Mouse (Mus musculus) embryonic facial prominence, embryonic 11.5 days (tissue): ENCODE data around the gene Pbp2. TPM values are rescaled to one million over a fixed set of nuclear protein-coding genes. Genes with fewer than 3 reads are reported as not detected.

Experiments
- ATAC-seq: fragments of 200-750 bp; cut with Nextera tagmentation; replicated peaks from 2 replicates; pipeline ENCODE4 v1.8.0; 2017; ENCODE audit warnings: low read depth; ENCODE audit not compliant: insufficient number of reproducible peaks, low FRiP score, low TSS enrichment
- DNase-seq: peaks from one replicate; pipeline ENCODE4 v3.0.0-alpha.2; 2015; ENCODE audit warnings: low spot score
- H3K27ac ChIP-seq: fragments of 300-500 bp; sonication (generic); replicated peaks from 2 replicates; pipeline ENCODE4 v1.5.1; 2014; ENCODE audit warnings: mild to moderate bottlenecking, low read depth, low read length, control low read depth
- H3K27me3 ChIP-seq: fragments of 300-500 bp; sonication (generic); 2 replicates; pipeline ENCODE4 v1.6.1; 2014; ENCODE audit warnings: mild to moderate bottlenecking, low read length, moderate library complexity, mixed read lengths; ENCODE audit not compliant: control insufficient read depth, insufficient read depth
- H3K36me3 ChIP-seq: fragments of 300-500 bp; sonication (generic); replicated peaks from 2 replicates; pipeline ENCODE4 v1.6.1; 2014; ENCODE audit warnings: low read depth, mild to moderate bottlenecking, low read length, moderate library complexity, mixed read lengths; ENCODE audit not compliant: control insufficient read depth, insufficient read depth
- H3K4me1 ChIP-seq: fragments of 300-500 bp; sonication (generic); 2 replicates; pipeline ENCODE4 v1.6.1; 2014; ENCODE audit warnings: low read length, mixed read lengths; ENCODE audit not compliant: control insufficient read depth, insufficient read depth
- H3K4me2 ChIP-seq: fragments of 300-500 bp; sonication (generic); 2 replicates; pipeline ENCODE4 v1.6.1; 2014; ENCODE audit warnings: low read depth, mild to moderate bottlenecking, control low read depth, low read length, moderate library complexity
- H3K4me3 ChIP-seq: fragments of 300-500 bp; sonication (generic); 2 replicates; pipeline ENCODE4 v1.5.1; 2014; ENCODE audit warnings: low read depth, low read length, control low read depth
- H3K9ac ChIP-seq: fragments of 300-500 bp; sonication (generic); replicated peaks from 2 replicates; pipeline ENCODE4 v1.6.1; 2014; ENCODE audit warnings: mild to moderate bottlenecking, control low read depth, low read length
- H3K9me3 ChIP-seq: fragments of 300-500 bp; sonication (generic); replicated peaks from 2 replicates; pipeline ENCODE4 v1.6.1; 2016; ENCODE audit warnings: mild to moderate bottlenecking, low read length, inconsistent platforms, mixed read lengths; ENCODE audit not compliant: control insufficient read depth
- WGBS: fragments of 180-500 bp; shearing (Covaris S2); extraction: QIAGEN DNeasy Blood & Tissue Kit; methylation state at CpG from one replicate; pipeline ENCODE4 v1.1.7; 2014; 5-methylcytosine and 5-hydroxymethylcytosine counted together
- polyA plus RNA-seq: library from polyadenylated mRNA; unstranded; fragments of >200 nt; fragmentation: Nextera tagmentation; extraction: Ambion mirVana; gene quantifications from 2 replicates; pipeline ENCODE4 v1.2.1, GENCODE M21; 2014

Pbp2 gene
- polyA plus RNA-seq, 1 experiment from 2014 or later = not detected

GRCm38 (mm10) chr6:135275231-135275630, 35.0 kb downstream of the Pbp2 start:
- no peak overlapping the region for H3K4me3 ChIP-seq
- no peak overlapping the region for H3K27ac ChIP-seq
- no peaks in the 10 kb centered on the region for H3K27me3 ChIP-seq
- no peaks in the 10 kb centered on the region for H3K4me1 ChIP-seq
- no peak overlapping the region for H3K9ac ChIP-seq
- ATAC-seq (no peak), DNase-seq (no peak)
- no peaks in the 10 kb centered on the region for H3K9me3 ChIP-seq
- WGBS = 70% methylated on average over 4 of the region's 4 CpGs
- no peak overlapping the region for H3K4me2 ChIP-seq
- no peaks in the 10 kb centered on the region for H3K36me3 ChIP-seq

- no peaks in the 10 kb centered on the region for H3K9me3 ChIP-seq
- no peak overlapping the region for H3K4me3 ChIP-seq
- H3K4me2 ChIP-seq = no peak overlapping the region
- H3K9ac ChIP-seq = no peak overlapping the region
- 85% methylated on average over 6 of the region's 6 CpGs for WGBS
- no peaks in the 10 kb centered on the region for H3K27me3 ChIP-seq
- DNase-seq (no peak), ATAC-seq (no peak)
- H3K4me1 ChIP-seq = no peaks in the 10 kb centered on the region
- no peak overlapping the region for H3K27ac ChIP-seq
- no peaks in the 10 kb centered on the region for H3K36me3 ChIP-seq
Observed at GRCm38 (mm10) chr6:135273066-135273465, 37.1 kb downstream of the Pbp2 start.

- no peaks in the 10 kb centered on the region for H3K27me3 ChIP-seq
- no peak overlapping the region for H3K27ac ChIP-seq
- no peaks in the 10 kb centered on the region for H3K36me3 ChIP-seq
- H3K9me3 ChIP-seq = no peaks in the 10 kb centered on the region
- 81% methylated on average over 2 of the region's 2 CpGs for WGBS
- no peaks in the 10 kb centered on the region for H3K4me1 ChIP-seq
- H3K9ac ChIP-seq = no peak overlapping the region
- ATAC-seq = no peak
- H3K4me3 ChIP-seq = no peak overlapping the region
- no peak for DNase-seq
- H3K4me2 ChIP-seq = no peak overlapping the region
Observed at GRCm38 (mm10) chr6:135271761-135272160, 38.4 kb downstream of the Pbp2 start.

- H3K4me3 ChIP-seq = no peak overlapping the region
- WGBS = 45% methylated on average over 6 of the region's 6 CpGs
- H3K9me3 ChIP-seq = no peaks in the 10 kb centered on the region
- H3K27me3 ChIP-seq = no peaks in the 10 kb centered on the region
- no peak for DNase-seq
- H3K27ac ChIP-seq = no peak overlapping the region
- no peak overlapping the region for H3K9ac ChIP-seq
- H3K36me3 ChIP-seq = no peaks in the 10 kb centered on the region
- no peaks in the 10 kb centered on the region for H3K4me1 ChIP-seq
- ATAC-seq = no peak
- H3K4me2 ChIP-seq = no peak overlapping the region
Observed at GRCm38 (mm10) chr6:135269626-135270025, 40.6 kb downstream of the Pbp2 start.

- ATAC-seq (no peak), DNase-seq (no peak)
- Histone ChIP-seq H3K36me3 (no peaks in the 10 kb centered on the region), H3K9me3 (no peaks in the 10 kb centered on the region), H3K27ac (no peak overlapping the region), H3K4me2 (no peak overlapping the region), H3K4me1 (no peaks in the 10 kb centered on the region), H3K9ac (no peak overlapping the region), H3K4me3 (no peak overlapping the region), H3K27me3 (no peaks in the 10 kb centered on the region)
Observed at GRCm38 (mm10) chr6:135268392-135268791, 41.8 kb downstream of the Pbp2 start.

- ATAC-seq (no peak), DNase-seq (no peak)
- H3K36me3 ChIP-seq = no peaks in the 10 kb centered on the region
- H3K27ac ChIP-seq = no peak overlapping the region
- no peaks in the 10 kb centered on the region for H3K27me3 ChIP-seq
- H3K9me3 ChIP-seq = no peaks in the 10 kb centered on the region
- WGBS = 82% methylated on average over 3 of the region's 3 CpGs
- no peaks in the 10 kb centered on the region for H3K4me1 ChIP-seq
- no peak overlapping the region for H3K4me3 ChIP-seq
- no peak overlapping the region for H3K4me2 ChIP-seq
- no peak overlapping the region for H3K9ac ChIP-seq
Observed at GRCm38 (mm10) chr6:135267221-135267620, 43.0 kb downstream of the Pbp2 start.

- Histone ChIP-seq H3K27ac (no peak overlapping the region), H3K27me3 (no peaks in the 10 kb centered on the region), H3K9ac (no peak overlapping the region), H3K4me1 (no peaks in the 10 kb centered on the region), H3K4me3 (no peak overlapping the region), H3K4me2 (no peak overlapping the region), H3K9me3 (no peaks in the 10 kb centered on the region), H3K36me3 (no peaks in the 10 kb centered on the region)
- DNase-seq (no peak), ATAC-seq (no peak)
- 88% methylated on average over 1 of the region's 1 CpGs for WGBS
Observed at GRCm38 (mm10) chr6:135266056-135266455, 44.1 kb downstream of the Pbp2 start.

- H3K36me3 ChIP-seq = no peaks in the 10 kb centered on the region
- no peak overlapping the region for H3K4me2 ChIP-seq
- no peaks in the 10 kb centered on the region for H3K9me3 ChIP-seq
- H3K9ac ChIP-seq = no peak overlapping the region
- no peak overlapping the region for H3K27ac ChIP-seq
- ATAC-seq (no peak), DNase-seq (no peak)
- no peaks in the 10 kb centered on the region for H3K27me3 ChIP-seq
- WGBS = 93% methylated on average over 6 of the region's 6 CpGs
- no peaks in the 10 kb centered on the region for H3K4me1 ChIP-seq
- no peak overlapping the region for H3K4me3 ChIP-seq
Observed at GRCm38 (mm10) chr6:135264136-135264535, 46.1 kb downstream of the Pbp2 start.
